Mouse (Mus musculus) midbrain, postnatal 0 days (tissue): Measurements from ENCODE around the gene Mospd3. TPM values are rescaled to one million over a fixed set of nuclear protein-coding genes. Genes with fewer than 3 reads are reported as not detected.

Experiments used
- ATAC-seq: fragments of 200-750 bp; cut with Nextera tagmentation; 2 replicates; pipeline ENCODE4 v1.8.0; 2017; ENCODE audit warnings: moderate number of reproducible peaks, mild to moderate bottlenecking, moderate TSS enrichment, moderate library complexity; ENCODE audit not compliant: low FRiP score
- DNase-seq: peaks from one replicate; pipeline ENCODE4 v3.0.0-alpha.2; 2015; ENCODE audit warnings: low spot score
- H3K27ac ChIP-seq: fragments of 300-500 bp; sonication (generic); 2 replicates; pipeline ENCODE4 v1.5.1; 2014; ENCODE audit warnings: low read depth, mild to moderate bottlenecking, low read length, mixed read lengths
- H3K27me3 ChIP-seq: fragments of 300-500 bp; sonication (generic); 2 replicates; pipeline ENCODE4 v1.6.1; 2014; ENCODE audit warnings: low read length, control low read depth, mixed read lengths; ENCODE audit not compliant: insufficient read depth
- H3K36me3 ChIP-seq: fragments of 300-500 bp; sonication (generic); 2 replicates; pipeline ENCODE4 v1.6.1; 2014; ENCODE audit warnings: low read length, control low read depth, mixed read lengths; ENCODE audit not compliant: insufficient read depth
- H3K4me1 ChIP-seq: fragments of 300-500 bp; sonication (generic); 2 replicates; pipeline ENCODE4 v1.6.1; 2014; ENCODE audit warnings: mild to moderate bottlenecking, control low read depth, antibody characterized with exemption, low read length, mixed read lengths; ENCODE audit not compliant: insufficient read depth
- H3K4me2 ChIP-seq: fragments of 300-500 bp; sonication (generic); 2 replicates; pipeline ENCODE4 v1.6.1; 2014; ENCODE audit warnings: low read depth, mild to moderate bottlenecking, low read length, mixed read lengths; ENCODE audit not compliant: poor library complexity, severe bottlenecking
- H3K4me3 ChIP-seq: fragments of 300-500 bp; sonication (generic); 2 replicates; pipeline ENCODE4 v1.5.1; 2014; ENCODE audit warnings: low read depth, mild to moderate bottlenecking, low read length, moderate library complexity
- H3K9ac ChIP-seq: fragments of 300-500 bp; sonication (generic); replicated peaks from 2 replicates; pipeline ENCODE4 v1.6.1; 2014; ENCODE audit warnings: mild to moderate bottlenecking, low read length, moderate library complexity, mixed read lengths; ENCODE audit not compliant: poor library complexity, severe bottlenecking
- H3K9me3 ChIP-seq: fragments of 300-500 bp; sonication (generic); 2 replicates; pipeline ENCODE4 v1.6.1; 2016; ENCODE audit warnings: low read length, control low read depth
- CTCF ChIP-seq: IDR thresholded peaks from 2 replicates; pipeline ENCODE4 v1.5.1; 2016; ENCODE audit warnings: antibody characterized with exemption, mild to moderate bottlenecking
- WGBS: fragments of 180-500 bp; shearing (Covaris S2); extraction: QIAGEN DNeasy Blood & Tissue Kit; methylation state at CpG from one replicate; pipeline ENCODE4 v1.1.7; 2014; 5-methylcytosine and 5-hydroxymethylcytosine counted together
- polyA plus RNA-seq: library from polyadenylated mRNA; unstranded; fragments of >200 nt; fragmentation: Nextera tagmentation; extraction: Ambion mirVana; gene quantifications from 2 replicates; pipeline ENCODE4 v1.2.1, GENCODE M21; 2015
- total RNA-seq: library from RNA; depleted of rRNA; stranded (reverse); fragments of >200 nt; gene quantifications from 2 replicates; pipeline ENCODE4 v1.2.3, GENCODE M21; 2014; rRNA removed

Mospd3 gene
- total RNA-seq (17.7 and 18.5 TPM in 2 replicates), polyA plus RNA-seq (70.5 and 71.3 TPM in 2 replicates)

- Histone ChIP-seq H3K36me3 (0 out of 2 replicates have a peak, but pooled peaks cover 3% of the 10 kb centered on the region), H3K27ac (peak within 1 kb of the TSS; percentile 72), H3K4me1 (peaks cover 10% of the 10 kb centered on the region; the same call in 1 of the 2 replicates), H3K4me3 (peak within 1 kb of the TSS; percentile 81), H3K27me3 (no peaks in the 10 kb centered on the region), H3K9ac (peak within 1 kb of the TSS; percentile 85), H3K4me2 (peak within 1 kb of the TSS; percentile 96), H3K9me3 (no peaks in the 10 kb centered on the region)
- ATAC-seq (peak; percentile 95), DNase-seq (peak; percentile 99)
- TF ChIP-seq CTCF = peak; percentile 23
- WGBS = under 1% methylated on average over 41 of the region's 41 CpGs
These were observed at the start of gene Mospd3 for GRCm38 (mm10) chr5:137600619-137601364. Gene Mospd3 (minus strand): TSS chr5:137601058.

- no peak overlapping the region for H3K4me3 ChIP-seq
- no peak for TF ChIP-seq CTCF
- H3K9me3 ChIP-seq = no peaks in the 10 kb centered on the region
- no peak overlapping the region for H3K4me2 ChIP-seq
- H3K27me3 ChIP-seq = peaks cover 15% of the 10 kb centered on the region; the same call in 1 of the 2 replicates
- peaks cover 17% of the 10 kb centered on the region for H3K36me3 ChIP-seq
- no peak for ATAC-seq
- WGBS = 16% methylated on average over 18 of the region's 18 CpGs
- peaks cover 13% of the 10 kb centered on the region; the same call in 1 of the 2 replicates for H3K4me1 ChIP-seq
- peak overlapping the region; percentile 38; the same call in 1 of the 2 replicates for H3K27ac ChIP-seq
- peak overlapping the region; percentile 42; the same call in 1 of the 2 replicates for H3K9ac ChIP-seq
- DNase-seq = no peak
These were observed 49.1 kb upstream of the Mospd3 start for GRCm38 (mm10) chr5:137649669-137650571.

- ATAC-seq = no peak
- Histone ChIP-seq H3K36me3 (peaks cover 16% of the 10 kb centered on the region), H3K4me3 (no peak overlapping the region), H3K9me3 (no peaks in the 10 kb centered on the region), H3K4me2 (no peak overlapping the region), H3K27me3 (peaks cover 19% of the 10 kb centered on the region; the same call in 1 of the 2 replicates), H3K9ac (no peak overlapping the region), H3K27ac (peak overlapping the region; percentile 69; the same call in 1 of the 2 replicates), H3K4me1 (peaks cover 13% of the 10 kb centered on the region; the same call in 1 of the 2 replicates)
- TF ChIP-seq CTCF = no peak
- no peak for DNase-seq
- 28% methylated on average over 4 of the region's 4 CpGs for WGBS
These were observed 48.4 kb upstream of the Mospd3 start for GRCm38 (mm10) chr5:137649251-137649650.

DNA sequence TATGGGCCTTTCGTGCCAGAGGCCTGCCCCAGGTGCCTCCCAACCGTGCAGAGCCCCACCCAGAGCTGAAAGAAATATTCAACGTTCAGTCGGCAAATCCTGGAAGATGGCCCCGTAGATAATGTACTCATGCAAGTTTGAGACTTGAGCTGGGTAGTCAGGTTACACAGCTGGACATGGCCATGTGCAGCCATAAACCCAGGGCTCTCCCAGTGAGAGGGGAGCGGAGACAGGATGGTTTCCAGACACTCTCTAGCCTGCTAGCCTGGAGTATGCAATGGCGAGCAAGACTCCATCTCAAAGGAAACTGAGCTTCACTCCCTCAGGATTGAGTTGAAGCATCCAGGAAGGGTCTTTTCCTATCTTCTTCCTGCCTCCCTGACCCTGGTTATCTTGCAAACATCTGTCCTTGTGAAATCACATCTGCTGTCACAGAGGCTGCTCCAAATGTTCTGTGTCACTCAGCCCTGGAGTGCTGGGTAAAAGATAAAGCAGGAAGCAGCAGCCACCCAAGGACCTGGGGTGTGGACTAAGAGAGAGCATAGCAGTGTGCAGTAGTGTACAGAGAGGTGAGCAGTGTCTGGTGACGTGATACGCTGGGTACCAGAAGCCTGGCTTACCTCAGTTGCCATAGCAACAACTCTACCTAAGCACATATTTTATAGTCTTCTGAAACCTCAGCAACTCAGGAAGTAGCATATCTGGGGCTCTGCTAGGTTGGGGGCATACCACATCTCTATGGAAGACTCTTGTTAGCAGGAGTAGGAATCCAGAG is 47.2 kb upstream of the Mospd3 start:
- H3K4me3 ChIP-seq = no peak overlapping the region
- ATAC-seq (peak; percentile 64), DNase-seq (peak; percentile 71)
- WGBS = 63% methylated on average over 9 of the region's 9 CpGs
- no peaks in the 10 kb centered on the region for H3K9me3 ChIP-seq
- peak overlapping the region; percentile 69 for H3K27ac ChIP-seq
- peaks cover 24% of the 10 kb centered on the region; the same call in 1 of the 2 replicates for H3K27me3 ChIP-seq
- no peak for TF ChIP-seq CTCF
- H3K36me3 ChIP-seq = peaks cover 7% of the 10 kb centered on the region
- H3K9ac ChIP-seq = 0 out of 2 replicates have a peak overlapping the region, but pooled peaks have one; percentile 39
- no peak overlapping the region for H3K4me2 ChIP-seq
- H3K4me1 ChIP-seq = peaks cover 13% of the 10 kb centered on the region; the same call in 1 of the 2 replicates

DNA sequence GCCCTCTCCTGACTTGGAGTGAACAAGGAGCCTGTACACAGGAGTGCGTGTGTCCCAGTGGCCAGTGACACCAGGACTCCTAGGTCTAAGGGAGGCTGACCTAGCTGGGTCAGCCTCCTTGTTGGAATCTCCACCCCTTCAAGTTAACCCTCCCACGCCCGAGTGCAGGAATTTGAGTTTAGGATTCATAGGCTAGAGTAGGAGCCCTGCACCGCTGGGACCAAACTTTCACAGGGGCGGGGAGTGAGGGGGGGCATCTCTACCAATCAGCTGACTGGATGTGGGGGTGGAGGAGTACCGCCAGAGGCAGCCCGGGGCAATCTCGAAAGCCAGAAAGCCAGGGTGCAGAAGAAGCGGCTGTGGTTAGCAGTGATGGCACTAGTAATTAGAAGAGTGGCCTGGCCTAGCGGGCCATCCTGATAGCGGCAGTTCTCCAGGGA is 44.8 kb upstream of the Mospd3 start, which contains the start of gene Irs3:
Gene Irs3, minus strand, starts transcription at position 63 of the 440 bp plus-strand sequence.
- Histone ChIP-seq H3K4me1 (peaks cover 13% of the 10 kb centered on the region; the same call in 1 of the 2 replicates), H3K4me3 (peak within 1 kb of the TSS; percentile 13), H3K27me3 (peaks cover 24% of the 10 kb centered on the region; the same call in 1 of the 2 replicates), H3K4me2 (peak within 1 kb of the TSS; percentile 25; the same call in 1 of the 2 replicates), H3K36me3 (peaks cover 7% of the 10 kb centered on the region; the same call in 1 of the 2 replicates), H3K27ac (no peak within 1 kb of the TSS), H3K9me3 (no peaks in the 10 kb centered on the region), H3K9ac (no peak within 1 kb of the TSS)
- ATAC-seq (no peak), DNase-seq (no peak)
- no peak for TF ChIP-seq CTCF
- 19% methylated on average over 11 of the region's 11 CpGs for WGBS
